Mouse (Mus musculus) megakaryocyte, embryonic 14.5 days (primary cell): ENCODE results near the gene Rps21. TPM values are rescaled to one million over a fixed set of nuclear protein-coding genes. Genes with fewer than 3 reads are reported as not detected.

Experiments used
- H3K27me3 ChIP-seq: replicated peaks from 2 replicates; pipeline ENCODE3; 2012; ENCODE audit warnings: inconsistent platforms
- H3K36me3 ChIP-seq: replicated peaks from 2 replicates; pipeline ENCODE3; 2012; ENCODE audit warnings: low read length, inconsistent platforms, mixed read lengths
- H3K4me1 ChIP-seq: 2 replicates; pipeline ENCODE4 v1.6.1; 2012; ENCODE audit warnings: inconsistent platforms
- H3K4me3 ChIP-seq: replicated peaks from 2 replicates; pipeline ENCODE3; 2012; ENCODE audit warnings: moderate library complexity, mild to moderate bottlenecking, inconsistent platforms
- H3K9me3 ChIP-seq: 2 replicates; pipeline ENCODE4 v1.6.1; 2012; ENCODE audit warnings: inconsistent platforms
- FLI1 ChIP-seq: IDR thresholded peaks from 2 replicates; pipeline ENCODE4 v1.6.1; 2012; ENCODE audit warnings: low read length, inconsistent platforms, mixed read lengths
- GATA1 ChIP-seq: IDR thresholded peaks from 3 replicates; pipeline ENCODE4 v1.6.1; 2012; ENCODE audit warnings: mixed read lengths, low read length, inconsistent platforms, borderline replicate concordance
- polyA plus RNA-seq: library from polyadenylated mRNA; stranded (reverse); fragments of >175 nt; gene quantifications from 2 replicates; pipeline ENCODE4 v1.2.3, GENCODE M21; 2012; ENCODE audit warnings: low replicate concordance; ENCODE audit not compliant: insufficient read depth

Gene Rps21
- polyA plus RNA-seq, 1 experiment, result 1,213 TPM

DNA sequence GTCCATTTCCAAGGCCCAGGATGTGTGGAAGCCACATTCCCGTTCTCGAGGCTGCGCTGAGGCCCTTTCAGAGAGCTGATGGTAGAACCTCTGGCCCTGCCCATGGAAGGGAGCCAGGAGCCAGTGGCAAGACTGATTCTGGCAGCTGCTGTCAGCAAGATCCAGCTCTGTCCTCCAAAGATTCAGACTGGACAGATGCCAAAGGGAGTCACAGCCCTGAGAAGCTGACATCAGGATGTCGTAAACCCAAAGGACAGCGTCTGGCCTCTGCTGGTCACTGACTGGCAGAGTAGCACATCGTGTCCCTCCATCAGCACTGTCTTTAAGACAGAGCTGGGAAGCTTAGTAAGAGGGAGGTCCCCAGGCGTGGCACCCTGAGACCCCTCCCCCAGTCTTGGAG, 28.6 kb upstream of the Rps21 start:
- TF ChIP-seq GATA1 (no peak), FLI1 (no peak)
- Histone ChIP-seq H3K4me3 (no peak overlapping the region), H3K4me1 (peaks cover 70% of the 10 kb centered on the region), H3K9me3 (no peaks in the 10 kb centered on the region), H3K36me3 (no peaks in the 10 kb centered on the region), H3K27me3 (peaks cover 56% of the 10 kb centered on the region)

- Histone ChIP-seq H3K27me3 (peaks cover 52% of the 10 kb centered on the region), H3K4me1 (peaks cover 66% of the 10 kb centered on the region), H3K4me3 (no peak overlapping the region), H3K36me3 (no peaks in the 10 kb centered on the region), H3K9me3 (no peaks in the 10 kb centered on the region)
- TF ChIP-seq GATA1, result no peak
- no peak for TF ChIP-seq FLI1
These were observed 28.0 kb upstream of the Rps21 start for GRCm38 (mm10) chr2:180229129-180229528.

GRCm38 (mm10) chr2:180230482-180230881, 26.7 kb upstream of the Rps21 start:
- Histone ChIP-seq H3K9me3 (no peaks in the 10 kb centered on the region), H3K27me3 (peaks cover 41% of the 10 kb centered on the region), H3K4me3 (no peak overlapping the region), H3K36me3 (no peaks in the 10 kb centered on the region), H3K4me1 (peaks cover 57% of the 10 kb centered on the region)
- TF ChIP-seq GATA1 (no peak), FLI1 (no peak)

GRCm38 (mm10) chr2:180233101-180233904, 23.9 kb upstream of the Rps21 start:
- H3K9me3 ChIP-seq, result no peaks in the 10 kb centered on the region; the same call in 1 of the 2 replicates
- H3K36me3 ChIP-seq, result no peaks in the 10 kb centered on the region
- TF ChIP-seq FLI1, result no peak
- TF ChIP-seq GATA1, result no peak
- H3K27me3 ChIP-seq, result peaks cover 15% of the 10 kb centered on the region
- H3K4me3 ChIP-seq, result peak overlapping the region; percentile 7
- peaks cover 48% of the 10 kb centered on the region for H3K4me1 ChIP-seq

DNA sequence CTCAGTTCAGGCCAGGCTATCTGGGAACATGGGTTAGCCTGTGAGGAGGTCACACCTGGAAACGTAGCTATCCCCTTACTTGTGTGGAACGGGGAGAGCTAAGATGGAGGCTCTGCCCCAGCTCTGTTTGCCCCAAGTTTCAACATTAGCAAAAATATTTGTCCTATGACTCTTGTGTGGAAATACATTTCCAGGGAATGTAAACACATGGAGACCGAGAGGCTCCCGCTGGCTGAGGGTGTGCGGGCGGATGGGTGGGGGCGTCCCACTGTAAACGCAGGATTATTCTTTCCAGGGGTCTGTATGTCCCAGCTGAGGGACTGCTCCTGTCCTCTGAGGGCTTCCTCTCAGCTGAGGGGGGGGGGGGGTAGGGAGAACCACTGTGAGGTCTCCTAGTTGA, 22.8 kb upstream of the Rps21 start:
- Histone ChIP-seq H3K9me3 (peaks cover 4% of the 10 kb centered on the region; the same call in 1 of the 2 replicates), H3K4me1 (peaks cover 48% of the 10 kb centered on the region), H3K27me3 (peaks cover 8% of the 10 kb centered on the region), H3K4me3 (no peak overlapping the region), H3K36me3 (no peaks in the 10 kb centered on the region)
- no peak for TF ChIP-seq GATA1
- no peak for TF ChIP-seq FLI1

DNA sequence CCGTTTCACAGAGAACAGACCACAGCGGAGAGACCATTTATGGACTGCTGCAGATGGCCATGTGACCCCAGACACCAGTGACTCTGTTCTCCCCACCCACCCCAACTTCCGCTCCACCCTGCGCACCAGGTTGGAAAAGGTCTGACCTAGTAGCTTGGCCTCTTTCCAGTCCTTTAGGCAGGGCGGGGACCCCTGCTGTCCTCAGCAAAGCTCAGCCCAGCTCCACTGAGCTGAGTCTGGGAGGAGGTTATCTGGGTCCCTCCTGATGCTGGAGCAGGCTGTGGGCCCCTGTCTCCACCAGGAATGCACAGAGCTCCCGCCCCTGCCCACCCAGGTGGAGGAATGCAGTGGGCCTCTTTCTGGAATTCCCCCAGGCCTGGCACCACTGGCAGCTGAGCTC, 22.2 kb upstream of the Rps21 start:
- H3K9me3 ChIP-seq, result peaks cover 4% of the 10 kb centered on the region; the same call in 1 of the 2 replicates
- TF ChIP-seq FLI1, result no peak
- TF ChIP-seq GATA1, result no peak
- peaks cover 48% of the 10 kb centered on the region for H3K4me1 ChIP-seq
- no peaks in the 10 kb centered on the region for H3K36me3 ChIP-seq
- no peak overlapping the region for H3K4me3 ChIP-seq
- peaks cover 8% of the 10 kb centered on the region for H3K27me3 ChIP-seq

GRCm38 (mm10) chr2:180235788-180236187, 21.4 kb upstream of the Rps21 start:
- peaks cover 4% of the 10 kb centered on the region; the same call in 1 of the 2 replicates for H3K9me3 ChIP-seq
- no peak overlapping the region for H3K4me3 ChIP-seq
- TF ChIP-seq GATA1 (no peak), FLI1 (no peak)
- no peaks in the 10 kb centered on the region for H3K36me3 ChIP-seq
- peaks cover 43% of the 10 kb centered on the region for H3K4me1 ChIP-seq
- H3K27me3 ChIP-seq, result peaks cover 6% of the 10 kb centered on the region

- TF ChIP-seq FLI1 (no peak), GATA1 (no peak)
- H3K27me3 ChIP-seq, result peaks cover 2% of the 10 kb centered on the region
- H3K4me3 ChIP-seq, result no peak overlapping the region
- H3K9me3 ChIP-seq, result peaks cover 11% of the 10 kb centered on the region
- H3K4me1 ChIP-seq, result peaks cover 40% of the 10 kb centered on the region
- no peaks in the 10 kb centered on the region for H3K36me3 ChIP-seq
These were observed 20.7 kb upstream of the Rps21 start for GRCm38 (mm10) chr2:180236500-180236899.

DNA sequence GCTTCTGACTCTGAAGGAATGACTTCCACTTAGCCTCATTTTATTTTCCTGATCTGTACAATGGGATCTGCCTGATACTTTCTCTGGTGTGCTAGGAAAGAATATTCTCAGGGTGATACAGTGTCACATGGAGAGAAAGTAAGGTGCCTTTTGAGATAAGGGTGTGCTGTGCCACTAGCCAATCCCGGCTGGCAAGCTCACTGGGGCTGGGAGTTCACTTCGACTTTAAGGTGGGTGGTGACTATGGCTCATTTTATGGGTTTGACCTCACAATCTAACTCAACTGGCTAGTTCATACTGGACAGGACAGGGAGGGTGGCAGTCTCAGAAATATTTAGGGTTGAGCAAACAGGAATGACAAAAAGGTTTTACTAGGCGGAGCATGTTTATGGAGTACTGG, 20.2 kb upstream of the Rps21 start:
- TF ChIP-seq GATA1 (no peak), FLI1 (no peak)
- Histone ChIP-seq H3K36me3 (no peaks in the 10 kb centered on the region), H3K27me3 (peaks cover 2% of the 10 kb centered on the region), H3K9me3 (peaks cover 15% of the 10 kb centered on the region), H3K4me1 (peaks cover 40% of the 10 kb centered on the region), H3K4me3 (no peak overlapping the region)

DNA sequence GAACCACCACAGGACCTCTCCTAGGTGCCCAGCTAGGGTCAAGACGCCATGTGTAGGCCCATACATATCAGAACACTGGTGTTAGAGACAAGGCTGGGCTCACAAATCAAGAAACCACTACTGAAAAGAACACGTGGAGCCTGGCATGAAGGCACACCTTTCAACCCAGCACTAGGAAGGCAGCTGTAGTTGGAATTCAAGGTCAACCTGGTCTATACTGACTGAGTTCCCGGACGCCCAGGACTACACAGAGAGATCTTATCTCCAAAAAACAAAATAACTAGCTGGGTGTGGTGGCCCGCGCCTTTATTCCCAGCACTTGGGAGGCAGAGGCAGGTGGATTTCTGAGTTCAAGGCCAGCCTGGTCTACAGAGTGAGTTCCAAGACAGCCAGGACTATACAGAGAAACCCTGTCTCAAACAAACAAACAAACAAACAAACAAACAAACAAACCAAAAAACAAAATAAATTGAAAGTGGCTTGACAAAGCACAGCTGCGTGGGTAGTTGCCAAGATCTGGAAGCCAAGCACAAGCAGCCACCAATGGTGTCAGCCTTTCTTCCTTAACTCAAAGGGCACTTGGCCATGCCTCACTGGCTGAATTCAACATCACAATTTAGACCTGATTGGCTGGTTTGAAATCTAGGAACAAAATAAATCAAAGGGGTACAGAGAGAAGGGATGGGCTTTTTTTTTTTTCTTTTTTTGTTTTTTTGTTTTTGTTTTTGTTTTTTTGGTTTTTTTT, 19.4 kb upstream of the Rps21 start:
- no peaks in the 10 kb centered on the region for H3K36me3 ChIP-seq
- H3K27me3 ChIP-seq, result peaks cover 2% of the 10 kb centered on the region
- H3K9me3 ChIP-seq, result peaks cover 17% of the 10 kb centered on the region
- H3K4me3 ChIP-seq, result no peak overlapping the region
- TF ChIP-seq GATA1 (no peak), FLI1 (no peak)
- peaks cover 35% of the 10 kb centered on the region for H3K4me1 ChIP-seq
